Mouse (Mus musculus): ENCODE results near the gene Uts2r. TPM values are rescaled to one million over a fixed set of nuclear protein-coding genes. Genes with fewer than 3 reads are reported as not detected.

The Uts2r gene
- polyA plus RNA-seq, 1 experiment from 2014 or later: not detected

Other genes with a start within 250 kb of the Uts2r start
- 6.1 and 6.8 TPM in 2 replicates for gene Ccdc57, start 227.4 kb upstream of the Uts2r start, polyA plus RNA-seq (2015; fragmentation: Nextera tagmentation; extraction: Ambion mirVana)
- 56.4 and 63.4 TPM in 2 replicates for gene Slc16a3, start 211.8 kb upstream of the Uts2r start, polyA plus RNA-seq (2015; fragmentation: Nextera tagmentation; extraction: Ambion mirVana)
- 132 and 134 TPM in 2 replicates for gene Csnk1d, start 168.9 kb upstream of the Uts2r start, polyA plus RNA-seq (2015; fragmentation: Nextera tagmentation; extraction: Ambion mirVana)
- gene Cd7, start 120.9 kb upstream of the Uts2r start, polyA plus RNA-seq (2015; fragmentation: Nextera tagmentation; extraction: Ambion mirVana): 0.28 and 0.49 TPM in 2 replicates
- gene Sectm1b, start 96.7 kb upstream of the Uts2r start, polyA plus RNA-seq (2015; fragmentation: Nextera tagmentation; extraction: Ambion mirVana): 0.59 and 0.99 TPM in 2 replicates
- 0.26 and 0.52 TPM in 2 replicates for gene Sectm1a, start 79.1 kb upstream of the Uts2r start, polyA plus RNA-seq (2015; fragmentation: Nextera tagmentation; extraction: Ambion mirVana)
- gene Tex19.2, start 41.6 kb upstream of the Uts2r start, polyA plus RNA-seq (2015; fragmentation: Nextera tagmentation; extraction: Ambion mirVana): not detected in 2 replicates
- gene Tex19.1, start 14.1 kb upstream of the Uts2r start, polyA plus RNA-seq (2015; fragmentation: Nextera tagmentation; extraction: Ambion mirVana): 0.11 TPM in 1 of 2 replicates, not detected in the other
- 8.8 and 9.3 TPM in 2 replicates for gene Hexdc, start 44.2 kb downstream of the Uts2r start, polyA plus RNA-seq (2015; fragmentation: Nextera tagmentation; extraction: Ambion mirVana)
- 18.5 and 22.2 TPM in 2 replicates for gene Ogfod3, start 44.4 kb downstream of the Uts2r start, polyA plus RNA-seq (2015; fragmentation: Nextera tagmentation; extraction: Ambion mirVana)
- gene Cybc1, start 69.1 kb downstream of the Uts2r start, polyA plus RNA-seq (2015; fragmentation: Nextera tagmentation; extraction: Ambion mirVana): 44.6 and 45.1 TPM in 2 replicates
- 61.4 and 67.7 TPM in 2 replicates for gene Narf, start 77.0 kb downstream of the Uts2r start, polyA plus RNA-seq (2015; fragmentation: Nextera tagmentation; extraction: Ambion mirVana)
- gene Foxk2, start 99.7 kb downstream of the Uts2r start, polyA plus RNA-seq (2015; fragmentation: Nextera tagmentation; extraction: Ambion mirVana): 9.9 and 10.6 TPM in 2 replicates
- gene Wdr45b, start 194.2 kb downstream of the Uts2r start, polyA plus RNA-seq (2015; fragmentation: Nextera tagmentation; extraction: Ambion mirVana): 98.3 and 102 TPM in 2 replicates
- 10.7 and 13.1 TPM in 2 replicates for gene Rab40b, start 228.0 kb downstream of the Uts2r start, polyA plus RNA-seq (2015; fragmentation: Nextera tagmentation; extraction: Ambion mirVana)

All from embryonic facial prominence, embryonic 13.5 days (tissue).